Mouse (Mus musculus): ENCODE data around the gene Trub1.

Trub1 gene

GRCm38 (mm10) chr19:57442936-57443657 is 9.6 kb upstream of the Trub1 start:
- no peak for DNase-seq (ENCODE audit: low spot score)

GRCm38 (mm10) chr19:57445049-57445448 is 7.7 kb upstream of the Trub1 start:
- no peak for DNase-seq (ENCODE audit: low spot score)

GRCm38 (mm10) chr19:57450849-57451248 is 1.9 kb upstream of the Trub1 start:
- no peak for DNase-seq (ENCODE audit: low spot score)

GRCm38 (mm10) chr19:57451762-57452161 is 950 bp upstream of the Trub1 start:
- no peak for DNase-seq (ENCODE audit: low spot score)

GRCm38 (mm10) chr19:57453218-57453600 is 497 bp downstream of the Trub1 start:
- no peak for DNase-seq (ENCODE audit: low spot score)

GRCm38 (mm10) chr19:57455286-57455960 is 2.7 kb downstream of the Trub1 start:
- DNase-seq (ENCODE audit: low spot score) = no peak

GRCm38 (mm10) chr19:57457075-57457474 is 4.4 kb downstream of the Trub1 start:
- no peak for DNase-seq (ENCODE audit: low spot score)

GRCm38 (mm10) chr19:57463741-57464140 is 11.0 kb downstream of the Trub1 start:
- no peak for DNase-seq (ENCODE audit: low spot score)

GRCm38 (mm10) chr19:57465742-57466141 is 13.0 kb downstream of the Trub1 start:
- DNase-seq (ENCODE audit: low spot score) = no peak

- DNase-seq (ENCODE audit: low spot score) = no peak
Observed at GRCm38 (mm10) chr19:57471033-57471432, 18.3 kb downstream of the Trub1 start.

- DNase-seq (ENCODE audit: low spot score) = no peak
Observed at GRCm38 (mm10) chr19:57472169-57472568, 19.5 kb downstream of the Trub1 start.

- no peak for DNase-seq (ENCODE audit: low spot score)
Observed at GRCm38 (mm10) chr19:57473301-57473700, 20.6 kb downstream of the Trub1 start.

- no peak for DNase-seq (ENCODE audit: low spot score)
Observed at GRCm38 (mm10) chr19:57475298-57475697, 22.6 kb downstream of the Trub1 start.

- no peak for DNase-seq (ENCODE audit: low spot score)
Observed at GRCm38 (mm10) chr19:57477310-57477709, 24.6 kb downstream of the Trub1 start.

- DNase-seq (ENCODE audit: low spot score) = no peak
Observed at GRCm38 (mm10) chr19:57478056-57478455, 25.3 kb downstream of the Trub1 start.

- DNase-seq (ENCODE audit: low spot score) = no peak
Observed at GRCm38 (mm10) chr19:57479886-57480655, 27.4 kb downstream of the Trub1 start.

GRCm38 (mm10) chr19:57481743-57482259 is 29.1 kb downstream of the Trub1 start:
- DNase-seq (ENCODE audit: low spot score) = no peak

- DNase-seq (ENCODE audit: low spot score) = no peak
Observed at GRCm38 (mm10) chr19:57482815-57483214, 30.1 kb downstream of the Trub1 start.

- DNase-seq (ENCODE audit: low spot score) = no peak
Observed at GRCm38 (mm10) chr19:57487051-57487658, 34.4 kb downstream of the Trub1 start.

GRCm38 (mm10) chr19:57489527-57489926 is 36.8 kb downstream of the Trub1 start:
- DNase-seq (ENCODE audit: low spot score) = no peak

- peak; percentile 58 for DNase-seq (ENCODE audit: low spot score)
Observed at GRCm38 (mm10) chr19:57491030-57491429, 38.3 kb downstream of the Trub1 start.

- DNase-seq (ENCODE audit: low spot score) = no peak
Observed at GRCm38 (mm10) chr19:57494020-57494419, 41.3 kb downstream of the Trub1 start.

All from yolk sac, embryonic 10.5 days (tissue).